8 mouse cellular contexts compared by ENCODE assay signal in the genomic region with DNA sequence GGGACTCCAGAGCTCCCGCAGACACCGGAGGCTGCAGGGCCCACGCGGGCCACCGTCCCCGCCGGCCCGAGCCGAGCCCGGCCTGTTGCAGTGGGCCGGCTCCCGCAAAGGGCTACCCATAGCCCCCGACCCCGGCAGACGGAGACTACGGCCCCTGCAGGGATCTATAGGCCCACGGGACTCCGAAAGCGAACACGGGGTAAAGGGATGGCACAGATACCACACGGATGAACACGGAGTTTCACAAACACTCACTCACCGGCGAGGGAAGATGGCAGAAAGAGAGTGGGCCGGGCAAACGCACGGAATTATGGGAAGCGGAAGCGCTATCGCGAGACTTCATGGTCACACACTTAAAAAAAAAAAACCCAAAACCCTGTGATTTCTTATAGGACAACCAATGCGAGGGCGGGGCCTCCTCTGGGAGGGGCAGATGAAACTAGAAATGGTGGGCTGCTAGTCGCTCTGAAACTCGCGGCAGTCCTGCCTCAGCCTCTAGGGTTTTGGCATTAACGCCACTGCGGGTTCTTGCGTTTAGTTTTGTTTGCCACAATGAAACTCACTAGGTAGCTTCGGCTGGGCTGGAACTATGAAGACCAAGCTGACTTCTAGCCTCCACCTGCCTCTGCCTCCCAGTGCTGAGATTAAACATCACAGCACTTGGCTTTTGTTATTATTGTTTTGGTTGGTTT. TPM values are rescaled to one million over a fixed set of nuclear protein-coding genes. Genes with fewer than 3 reads are reported as not detected.
DNase-seq lines count a peak whose midpoint lies in the region; ATAC-seq and TF ChIP-seq lines count a peak whose summit lies in the region.

A gene (minus strand): TSS at position 312 of the 692 bp plus-strand sequence.

- peaks cover 70% of the 10 kb centered on the region for H3K36me3 ChIP-seq in megakaryocyte, embryonic 14.5 days (replicated peaks; ENCODE audit: low read length)

- H3K4me1 ChIP-seq in cortical plate, adult 2 months (ENCODE audit: control insufficient read depth, insufficient read depth, low read length): peaks cover 8% of the 10 kb centered on the region; the same call in 1 of the 2 replicates
- H3K4me1 ChIP-seq in megakaryocyte, embryonic 14.5 days: peaks cover 80% of the 10 kb centered on the region

- peak; percentile 88 to 92 for DNase-seq in gastrocnemius, adult 8-10 months (ENCODE audit: low spot score in 2 of 2)
- peak; percentile 94 for DNase-seq in hindlimb bud, embryonic 11.5 days (ENCODE audit: extremely low spot score, low read depth, low spot score)
- peak; percentile 90 to 91 for DNase-seq in left cerebral cortex, adult 8-10 months (ENCODE audit: low spot score in 2 of 2)
- peak; percentile 95 to 96 for DNase-seq in right cerebral cortex, postnatal 10 days (ENCODE audit: low spot score in 2 of 2)
- DNase-seq in urinary bladder, postnatal 25 days (ENCODE audit: low spot score): peak; percentile 90

- peak; percentile 96 for TF ChIP-seq POLR2A in cortical plate, adult 2 months (IDR thresholded peaks at IDR 0.05; ENCODE audit: extremely low read depth, insufficient read depth, low read length)

- H3K27ac ChIP-seq in cortical plate, adult 2 months (ENCODE audit: insufficient read depth, low read length): peak within 1 kb of the TSS; percentile 31; the same call in 1 of the 2 replicates

- H3K4me3 ChIP-seq in cortical plate, adult 2 months (ENCODE audit: insufficient read depth, low read length): peak within 1 kb of the TSS; percentile 73
- H3K4me3 ChIP-seq in megakaryocyte, embryonic 14.5 days (replicated peaks): peak within 1 kb of the TSS; percentile 100

- H3K27me3 ChIP-seq in megakaryocyte, embryonic 14.5 days (replicated peaks): no peaks in the 10 kb centered on the region

- no peak for TF ChIP-seq CTCF in cortical plate, adult 2 months (IDR thresholded peaks at IDR 0.05; ENCODE audit: extremely low read depth, insufficient read depth, low read length)

- H3K9me3 ChIP-seq in megakaryocyte, embryonic 14.5 days: no peaks in the 10 kb centered on the region

- peak; percentile 73 for ATAC-seq in activated CD4-positive, CD25-positive, alpha-beta regulatory T cell, adult 4 months

RNA-seq across cellular contexts. Expression of the gene that starts here (rescaled TPM):
- polyA plus RNA-seq in activated CD4-positive, CD25-positive, alpha-beta regulatory T cell, adult 4 months (2017; shearing (Covaris generic)): 1,000 to 10,000 TPM; 1,580 to 2,609 TPM
- polyA plus RNA-seq in cortical plate, adult 2 months (2012; rRNA removed): 1,243 and 1,296 TPM in 2 replicates
- total RNA-seq in gastrocnemius, adult 8-10 months (2022): 100 to 1,000 TPM; 380 to 543 (median 432) TPM
- 100 to 1,000 TPM; 389 to 421 (median 396) TPM for total RNA-seq in left cerebral cortex, adult 8-10 months (2022)
- 17.8 TPM in 1 of 2 replicates, not detected in the other for polyA plus RNA-seq in megakaryocyte, embryonic 14.5 days (2012; ENCODE audit: insufficient read depth, low replicate concordance)

Comparison
In these comparisons a context has a peak if more than half of its experiments do, and no peak if none do; other contexts are left out.
1. Peak in every context shown above with its lines: DNase-seq, ATAC-seq, H3K4me3 ChIP-seq and H3K27ac ChIP-seq.
2. RNA of the gene that starts here (polyA plus RNA-seq): 1,580 to 2,609 TPM in activated CD4-positive, CD25-positive, alpha-beta regulatory T cell, adult 4 months and 1,243 to 1,296 TPM in cortical plate, adult 2 months; 17.8 TPM in megakaryocyte, embryonic 14.5 days; every median in the first group is over 10 times any median in the second.